Mouse (Mus musculus): ENCODE data around the gene Krtap1-4. TPM values are rescaled to one million over a fixed set of nuclear protein-coding genes. Genes with fewer than 3 reads are reported as not detected.

Gene Krtap1-4
- polyA plus RNA-seq, 1 experiment, result not detected

DNA sequence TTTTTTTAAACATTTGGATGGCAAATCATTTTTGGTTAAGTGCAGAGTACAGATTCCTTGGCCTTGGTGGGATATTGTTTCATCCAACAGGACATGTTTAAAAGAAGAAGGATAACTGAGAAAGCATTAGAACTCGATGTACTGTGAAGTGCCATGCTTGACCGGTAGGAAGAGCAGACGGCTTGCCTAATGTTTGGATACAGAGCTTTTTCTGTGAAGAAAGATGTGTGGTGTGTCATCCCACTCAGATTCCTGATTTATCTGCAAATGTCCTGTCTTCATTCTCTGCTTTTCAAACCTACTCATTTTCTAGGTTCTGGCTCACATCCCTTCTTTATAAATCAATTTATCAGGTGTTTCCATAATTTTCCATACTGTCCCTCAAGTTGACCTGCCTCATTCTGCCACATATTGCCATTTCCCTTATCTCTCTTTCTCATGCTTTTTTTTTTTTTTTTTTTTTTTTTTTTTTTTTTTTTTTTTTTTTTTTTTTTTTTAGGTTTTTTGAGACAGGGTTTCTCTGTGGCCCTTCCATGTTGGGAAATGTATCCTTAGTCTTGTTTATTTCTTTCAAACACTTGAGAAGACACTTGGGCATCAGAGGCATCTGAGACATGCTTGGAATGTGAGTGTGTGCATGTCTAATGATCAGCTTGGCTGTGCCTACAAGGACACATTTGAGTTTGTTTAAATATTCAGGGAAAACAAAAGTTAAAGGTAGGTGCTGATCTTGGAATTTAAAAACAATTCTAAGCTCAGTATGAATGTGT, 25.3 kb downstream of the Krtap1-4 start:
- H3K36me3 ChIP-seq (ENCODE audit: control insufficient read depth), result no peaks in the 10 kb centered on the region
- H3K4me3 ChIP-seq (replicated peaks), result no peak overlapping the region
- H3K4me1 ChIP-seq (ENCODE audit: control insufficient read depth), result no peaks in the 10 kb centered on the region
- no peaks in the 10 kb centered on the region for H3K9me3 ChIP-seq (ENCODE audit: control insufficient read depth, low read length)
- TF ChIP-seq GATA1 (IDR thresholded peaks at IDR 0.05; ENCODE audit: low read length) (no peak), TAL1 (IDR thresholded peaks at IDR 0.05; ENCODE audit: low read length) (no peak)
- H3K27me3 ChIP-seq (ENCODE audit: control insufficient read depth), result no peaks in the 10 kb centered on the region

GRCm38 (mm10) chr11:99556753-99557152, 26.7 kb downstream of the Krtap1-4 start, which contains the start of gene Krtap3-2:
Gene Krtap3-2 (minus strand): TSS chr11:99556853.
- Histone ChIP-seq H3K36me3 (ENCODE audit: control insufficient read depth) (no peaks in the 10 kb centered on the region), H3K27me3 (ENCODE audit: control insufficient read depth) (no peaks in the 10 kb centered on the region), H3K9me3 (ENCODE audit: control insufficient read depth, low read length) (no peaks in the 10 kb centered on the region), H3K4me3 (replicated peaks) (no peak within 1 kb of the TSS), H3K4me1 (ENCODE audit: control insufficient read depth) (no peaks in the 10 kb centered on the region)
- TF ChIP-seq TAL1 (IDR thresholded peaks at IDR 0.05; ENCODE audit: low read length) (no peak), GATA1 (IDR thresholded peaks at IDR 0.05; ENCODE audit: low read length) (no peak)

GRCm38 (mm10) chr11:99556195-99556594, 27.3 kb downstream of the Krtap1-4 start:
- H3K4me1 ChIP-seq (ENCODE audit: control insufficient read depth), result no peaks in the 10 kb centered on the region
- H3K4me3 ChIP-seq (replicated peaks), result no peak overlapping the region
- no peak for TF ChIP-seq GATA1 (IDR thresholded peaks at IDR 0.05; ENCODE audit: low read length)
- no peaks in the 10 kb centered on the region for H3K27me3 ChIP-seq (ENCODE audit: control insufficient read depth)
- H3K9me3 ChIP-seq (ENCODE audit: control insufficient read depth, low read length), result no peaks in the 10 kb centered on the region
- H3K36me3 ChIP-seq (ENCODE audit: control insufficient read depth), result no peaks in the 10 kb centered on the region

GRCm38 (mm10) chr11:99550765-99551164, 32.7 kb downstream of the Krtap1-4 start, which contains the start of gene Krtap3-3:
Gene Krtap3-3 (minus strand): TSS chr11:99550865.
- no peaks in the 10 kb centered on the region for H3K4me1 ChIP-seq (ENCODE audit: control insufficient read depth)
- TF ChIP-seq GATA1 (IDR thresholded peaks at IDR 0.05; ENCODE audit: low read length) (no peak), TAL1 (IDR thresholded peaks at IDR 0.05; ENCODE audit: low read length) (no peak)
- no peaks in the 10 kb centered on the region for H3K27me3 ChIP-seq (ENCODE audit: control insufficient read depth)
- H3K4me3 ChIP-seq (replicated peaks), result no peak within 1 kb of the TSS
- no peaks in the 10 kb centered on the region for H3K36me3 ChIP-seq (ENCODE audit: control insufficient read depth)
- no peaks in the 10 kb centered on the region for H3K9me3 ChIP-seq (ENCODE audit: control insufficient read depth, low read length)

DNA sequence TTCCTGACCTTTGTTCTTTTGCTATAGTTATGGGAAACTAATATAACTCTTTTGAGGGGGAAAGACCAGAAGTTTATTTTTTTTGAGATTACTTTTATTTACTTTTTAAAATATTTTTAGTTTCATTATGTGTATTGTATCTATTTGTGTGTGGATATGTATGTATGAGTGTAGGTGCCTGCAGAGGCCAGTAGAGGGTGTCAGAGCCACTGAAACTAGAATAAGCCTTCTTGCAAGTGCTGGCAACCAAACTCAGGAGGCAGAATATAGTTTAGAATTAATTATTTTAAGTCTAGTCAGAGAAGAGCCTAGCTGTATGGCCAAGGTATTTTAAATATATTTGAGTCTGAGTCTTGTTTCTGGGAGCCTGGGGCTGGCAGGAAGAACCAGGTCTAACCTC, 35.6 kb downstream of the Krtap1-4 start:
- TF ChIP-seq TAL1 (IDR thresholded peaks at IDR 0.05; ENCODE audit: low read length) (no peak), GATA1 (IDR thresholded peaks at IDR 0.05; ENCODE audit: low read length) (no peak)
- Histone ChIP-seq H3K9me3 (ENCODE audit: control insufficient read depth, low read length) (peaks cover under 1% of the 10 kb centered on the region; the same call in 1 of the 2 replicates), H3K4me3 (replicated peaks) (no peak overlapping the region), H3K36me3 (ENCODE audit: control insufficient read depth) (no peaks in the 10 kb centered on the region), H3K27me3 (ENCODE audit: control insufficient read depth) (no peaks in the 10 kb centered on the region), H3K4me1 (ENCODE audit: control insufficient read depth) (no peaks in the 10 kb centered on the region)

DNA sequence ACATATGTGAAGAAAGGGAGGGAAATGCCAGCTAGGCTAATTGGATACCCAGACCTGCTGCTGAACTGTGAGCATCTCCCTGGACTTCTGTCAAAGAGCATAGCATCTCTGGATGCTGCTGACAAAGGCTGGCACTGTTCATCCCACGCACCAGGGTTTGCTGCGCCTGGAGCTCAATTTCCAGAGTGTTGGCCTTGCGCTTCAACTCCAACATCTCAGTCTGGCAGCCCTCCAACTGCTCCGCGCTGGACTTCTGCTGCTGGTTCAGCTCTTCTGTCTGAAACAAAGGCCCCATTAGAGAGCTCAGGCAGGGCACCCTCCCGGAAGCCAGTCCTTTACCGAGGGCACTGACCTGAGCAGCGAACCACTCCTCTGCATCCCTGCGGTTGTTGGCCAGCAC, 43.7 kb downstream of the Krtap1-4 start:
- Histone ChIP-seq H3K27me3 (ENCODE audit: control insufficient read depth) (no peaks in the 10 kb centered on the region), H3K4me1 (ENCODE audit: control insufficient read depth) (no peaks in the 10 kb centered on the region), H3K9me3 (ENCODE audit: control insufficient read depth, low read length) (peaks cover 9% of the 10 kb centered on the region), H3K4me3 (replicated peaks) (no peak overlapping the region), H3K36me3 (ENCODE audit: control insufficient read depth) (no peaks in the 10 kb centered on the region)
- TF ChIP-seq GATA1 (IDR thresholded peaks at IDR 0.05; ENCODE audit: low read length) (no peak), TAL1 (IDR thresholded peaks at IDR 0.05; ENCODE audit: low read length) (no peak)

Other genes with a start within 250 kb of the Krtap1-4 start
- gene Krt26, start 245.7 kb downstream of the Krtap1-4 start, polyA plus RNA-seq (2012), result not detected in 2 replicates
- gene Krt27, start 232.6 kb downstream of the Krtap1-4 start, polyA plus RNA-seq (2012), result not detected in 2 replicates
- not detected in 2 replicates for gene Krt28, start 208.8 kb downstream of the Krtap1-4 start, polyA plus RNA-seq (2012)
- gene Krt10, start 194.3 kb downstream of the Krtap1-4 start, polyA plus RNA-seq (2012), result 0.22 and 0.51 TPM in 2 replicates
- gene Krt12, start 161.4 kb downstream of the Krtap1-4 start, polyA plus RNA-seq (2012), result not detected in 2 replicates
- gene Krt20, start 145.5 kb downstream of the Krtap1-4 start, polyA plus RNA-seq (2012), result not detected in 2 replicates
- gene Krt23, start 90.5 kb downstream of the Krtap1-4 start, polyA plus RNA-seq (2012), result not detected in 2 replicates
- gene Krt39, start 62.3 kb downstream of the Krtap1-4 start, polyA plus RNA-seq (2012), result not detected in 2 replicates
- gene Krt40, start 40.5 kb downstream of the Krtap1-4 start, polyA plus RNA-seq (2012), result not detected in 2 replicates
- gene Krtap3-3, start 32.8 kb downstream of the Krtap1-4 start, polyA plus RNA-seq (2012), result not detected in 2 replicates
- gene Krtap3-2, start 26.8 kb downstream of the Krtap1-4 start, polyA plus RNA-seq (2012), result not detected in 2 replicates
- not detected in 2 replicates for gene Gm11939, start 24.2 kb downstream of the Krtap1-4 start, polyA plus RNA-seq (2012)
- gene Krtap3-1, start 17.0 kb downstream of the Krtap1-4 start, polyA plus RNA-seq (2012), result not detected in 2 replicates
- not detected in 2 replicates for gene Krtap1-5, start 2.6 kb downstream of the Krtap1-4 start, polyA plus RNA-seq (2012)
- not detected in 2 replicates for gene Krtap1-3, start 7.7 kb upstream of the Krtap1-4 start, polyA plus RNA-seq (2012)
- not detected in 2 replicates for gene Krtap9-3, start 14.5 kb upstream of the Krtap1-4 start, polyA plus RNA-seq (2012)
- gene Gm11938, start 19.7 kb upstream of the Krtap1-4 start, polyA plus RNA-seq (2012), result not detected in 2 replicates
- not detected in 2 replicates for gene Gm11937, start 26.5 kb upstream of the Krtap1-4 start, polyA plus RNA-seq (2012)
- not detected in 2 replicates for gene Krtap2-4, start 31.2 kb upstream of the Krtap1-4 start, polyA plus RNA-seq (2012)
- gene Gm11562, start 36.8 kb upstream of the Krtap1-4 start, polyA plus RNA-seq (2012), result not detected in 2 replicates
- not detected in 2 replicates for gene Krtap4-1, start 44.6 kb upstream of the Krtap1-4 start, polyA plus RNA-seq (2012)
- not detected in 2 replicates for gene Krtap4-2, start 51.4 kb upstream of the Krtap1-4 start, polyA plus RNA-seq (2012)
- not detected in 2 replicates for gene Krtap4-7, start 60.4 kb upstream of the Krtap1-4 start, polyA plus RNA-seq (2012)
- gene Gm11555, start 66.6 kb upstream of the Krtap1-4 start, polyA plus RNA-seq (2012), result not detected in 2 replicates
- gene Gm11563, start 75.3 kb upstream of the Krtap1-4 start, polyA plus RNA-seq (2012), result not detected in 2 replicates
- not detected in 2 replicates for gene Krtap4-6, start 82.3 kb upstream of the Krtap1-4 start, polyA plus RNA-seq (2012)
- not detected in 2 replicates for gene Gm14190, start 107.1 kb upstream of the Krtap1-4 start, polyA plus RNA-seq (2012)
- gene Gm14180, start 150.6 kb upstream of the Krtap1-4 start, polyA plus RNA-seq (2012), result not detected in 2 replicates
- not detected in 2 replicates for gene Gm11595, start 189.3 kb upstream of the Krtap1-4 start, polyA plus RNA-seq (2012)
- not detected in 2 replicates for gene Krtap4-8, start 197.1 kb upstream of the Krtap1-4 start, polyA plus RNA-seq (2012)
- not detected in 2 replicates for gene Krtap4-9, start 201.5 kb upstream of the Krtap1-4 start, polyA plus RNA-seq (2012)
- not detected in 2 replicates for gene Gm11596, start 209.8 kb upstream of the Krtap1-4 start, polyA plus RNA-seq (2012)
- gene Gm11569, start 215.3 kb upstream of the Krtap1-4 start, polyA plus RNA-seq (2012), result not detected in 2 replicates
- gene Gm11554, start 220.8 kb upstream of the Krtap1-4 start, polyA plus RNA-seq (2012), result not detected in 2 replicates
- gene Krtap4-13, start 226.2 kb upstream of the Krtap1-4 start, polyA plus RNA-seq (2012), result not detected in 2 replicates
- not detected in 2 replicates for gene Gm11564, start 232.0 kb upstream of the Krtap1-4 start, polyA plus RNA-seq (2012)

Data from erythroblast, embryonic 14.5 days (primary cell).